Mouse (Mus musculus) intestine, embryonic 14.5 days (tissue): Measurements from ENCODE around the gene Hspa5. TPM values are rescaled to one million over a fixed set of nuclear protein-coding genes. Genes with fewer than 3 reads are reported as not detected.
"Not testable (repeated sequence)": the region's sequence is repeated elsewhere in the genome, so short reads cannot be mapped to it uniquely, and the experiment has no call there.

ENCODE experiments used
- ATAC-seq: fragments of 200-750 bp; cut with Nextera tagmentation; replicated peaks from 2 replicates; pipeline ENCODE4 v1.8.0; 2017; ENCODE audit warnings: low read depth, moderate number of reproducible peaks, moderate TSS enrichment, moderate library complexity; ENCODE audit not compliant: low FRiP score, low TSS enrichment
- DNase-seq: peaks from one replicate; pipeline ENCODE4 v3.0.0-alpha.2; 2018; ENCODE audit warnings: low spot score
- H3K27ac ChIP-seq: fragments of 300-500 bp; sonication (generic); 2 replicates; pipeline ENCODE4 v1.5.1; 2014; ENCODE audit warnings: low read depth, mild to moderate bottlenecking, control low read depth
- H3K27me3 ChIP-seq: fragments of 300-500 bp; sonication (generic); replicated peaks from 2 replicates; pipeline ENCODE4 v1.6.1; 2014; ENCODE audit warnings: low read length, control low read depth; ENCODE audit not compliant: control insufficient read depth, insufficient read depth
- H3K36me3 ChIP-seq: fragments of 300-500 bp; sonication (generic); 2 replicates; pipeline ENCODE4 v1.6.1; 2014; ENCODE audit warnings: low read length, control low read depth; ENCODE audit not compliant: control insufficient read depth, insufficient read depth
- H3K4me1 ChIP-seq: fragments of 300-500 bp; sonication (generic); replicated peaks from 2 replicates; pipeline ENCODE4 v1.6.1; 2014; ENCODE audit warnings: low read length, control low read depth, mixed read lengths; ENCODE audit not compliant: control insufficient read depth, insufficient read depth
- H3K4me2 ChIP-seq: fragments of 300-500 bp; sonication (generic); 2 replicates; pipeline ENCODE4 v1.6.1; 2014; ENCODE audit warnings: low read length
- H3K4me3 ChIP-seq: fragments of 300-500 bp; sonication (generic); 2 replicates; pipeline ENCODE4 v1.5.1; 2014; ENCODE audit warnings: low read depth, low read length, control low read depth, mixed read lengths
- H3K9ac ChIP-seq: fragments of 300-500 bp; sonication (generic); 2 replicates; pipeline ENCODE4 v1.6.1; 2014; ENCODE audit warnings: mild to moderate bottlenecking, low read length
- H3K9me3 ChIP-seq: fragments of 300-500 bp; sonication (generic); 2 replicates; pipeline ENCODE4 v1.6.1; 2016; ENCODE audit warnings: low read length, control low read depth; ENCODE audit not compliant: control insufficient read depth
- WGBS: fragments of 180-500 bp; shearing (Covaris S2); extraction: QIAGEN DNeasy Blood & Tissue Kit; methylation state at CpG from one replicate; pipeline ENCODE4 v1.1.7; 2014; 5-methylcytosine and 5-hydroxymethylcytosine counted together
- polyA plus RNA-seq: library from polyadenylated mRNA; unstranded; fragments of >200 nt; fragmentation: Nextera tagmentation; extraction: Ambion mirVana; gene quantifications from 2 replicates; pipeline ENCODE4 v1.2.1, GENCODE M21; 2014

The Hspa5 gene
- polyA plus RNA-seq, 1 experiment from 2014 or later, result 861 TPM

- Histone ChIP-seq H3K27me3 (no peaks in the 10 kb centered on the region), H3K4me1 (no peaks in the 10 kb centered on the region), H3K4me2 (no peak overlapping the region), H3K4me3 (no peak overlapping the region), H3K9ac (no peak overlapping the region), H3K27ac (no peak overlapping the region), H3K36me3 (peaks cover 79% of the 10 kb centered on the region), H3K9me3 (no peaks in the 10 kb centered on the region)
- ATAC-seq (no peak), DNase-seq (no peak)
- 97% methylated on average over 1 of the region's 1 CpGs for WGBS
Observed at GRCm38 (mm10) chr2:34809568-34809967, 37.8 kb downstream of the Hspa5 start.

- Histone ChIP-seq H3K4me3 (no peak overlapping the region), H3K36me3 (peaks cover 82% of the 10 kb centered on the region), H3K4me2 (no peak overlapping the region), H3K9me3 (no peaks in the 10 kb centered on the region), H3K27me3 (no peaks in the 10 kb centered on the region), H3K27ac (no peak overlapping the region), H3K4me1 (no peaks in the 10 kb centered on the region), H3K9ac (no peak overlapping the region)
- DNase-seq (no peak), ATAC-seq (no peak)
- WGBS, result 94% methylated on average over 3 of the region's 3 CpGs
Observed at GRCm38 (mm10) chr2:34810775-34811174, 39.0 kb downstream of the Hspa5 start.

- WGBS, result 81% methylated on average over 7 of the region's 7 CpGs
Observed at GRCm38 (mm10) chr2:34812706-34813105, 40.9 kb downstream of the Hspa5 start.

GRCm38 (mm10) chr2:34815893-34816292, 44.1 kb downstream of the Hspa5 start:
- peaks cover 74% of the 10 kb centered on the region for H3K36me3 ChIP-seq
- ATAC-seq, H3K9me3 ChIP-seq, H3K4me3 ChIP-seq, H3K4me1 ChIP-seq, H3K4me2 ChIP-seq, H3K9ac ChIP-seq, H3K27ac ChIP-seq, DNase-seq, H3K27me3 ChIP-seq: not testable (repeated sequence)
- 93% methylated on average over 2 of the region's 2 CpGs for WGBS

More at GRCm38 (mm10) chr2:34812706-34813105, 40.9 kb downstream of the Hspa5 start:
- no peak overlapping the region for H3K4me3 ChIP-seq
- H3K4me2 ChIP-seq, result no peak overlapping the region
- H3K27me3 ChIP-seq, result no peaks in the 10 kb centered on the region
- ATAC-seq (no peak), DNase-seq (no peak)
- H3K27ac ChIP-seq, result no peak overlapping the region
- peaks cover 87% of the 10 kb centered on the region for H3K36me3 ChIP-seq
- no peaks in the 10 kb centered on the region for H3K9me3 ChIP-seq
- H3K4me1 ChIP-seq, result no peaks in the 10 kb centered on the region
- H3K9ac ChIP-seq, result no peak overlapping the region

GRCm38 (mm10) chr2:34818492-34818891, 46.7 kb downstream of the Hspa5 start:
- ATAC-seq (no peak), DNase-seq (no peak)
- no peak overlapping the region for H3K4me3 ChIP-seq
- WGBS, result 96% methylated on average over 2 of the region's 2 CpGs
- H3K27ac ChIP-seq, result no peak overlapping the region
- peaks cover 62% of the 10 kb centered on the region for H3K36me3 ChIP-seq
- no peaks in the 10 kb centered on the region for H3K27me3 ChIP-seq
- no peak overlapping the region for H3K9ac ChIP-seq
- no peaks in the 10 kb centered on the region for H3K4me1 ChIP-seq
- H3K9me3 ChIP-seq, result no peaks in the 10 kb centered on the region
- H3K4me2 ChIP-seq, result no peak overlapping the region

GRCm38 (mm10) chr2:34825827-34826459, 54.2 kb downstream of the Hspa5 start, which contains the start of gene Fbxw2:
Fbxw2 (minus strand) TSS chr2:34826311.
- peak; percentile 96 for DNase-seq
- no peaks in the 10 kb centered on the region for H3K27me3 ChIP-seq
- peak within 1 kb of the TSS; percentile 81 for H3K4me3 ChIP-seq
- under 1% methylated on average over 56 of the region's 57 CpGs for WGBS
- peak within 1 kb of the TSS; percentile 69 for H3K27ac ChIP-seq
- H3K4me1 ChIP-seq, result peaks cover 13% of the 10 kb centered on the region; the same call in 1 of the 2 replicates
- peaks cover 13% of the 10 kb centered on the region for H3K36me3 ChIP-seq
- peak; percentile 99 for ATAC-seq
- H3K9ac ChIP-seq, result peak within 1 kb of the TSS; percentile 82
- peak within 1 kb of the TSS; percentile 74 for H3K4me2 ChIP-seq
- no peaks in the 10 kb centered on the region for H3K9me3 ChIP-seq

- Histone ChIP-seq H3K4me1 (peaks cover 13% of the 10 kb centered on the region; the same call in 1 of the 2 replicates), H3K4me2 (peak overlapping the region; percentile 74), H3K4me3 (peak overlapping the region; percentile 81), H3K9me3 (no peaks in the 10 kb centered on the region), H3K9ac (peak overlapping the region; percentile 82), H3K27me3 (no peaks in the 10 kb centered on the region), H3K27ac (peak overlapping the region; percentile 24), H3K36me3 (peaks cover 9% of the 10 kb centered on the region)
- WGBS, result 38% methylated on average over 20 of the region's 21 CpGs
- ATAC-seq (0 out of 2 replicates have a peak, but pooled peaks have one; percentile 16), DNase-seq (no peak)
Observed at GRCm38 (mm10) chr2:34826460-34827231, 54.9 kb downstream of the Hspa5 start.
